Mouse (Mus musculus): ENCODE measurements around the gene Socs7.
A peak's percentile ranks its signal among the peaks of the same experiment; 100 is the strongest.

The Socs7 gene

GRCm38 (mm10) chr11:97394146-97394545 is 31.8 kb downstream of the Socs7 start:
- no peak for DNase-seq

- DNase-seq = no peak
Measured at GRCm38 (mm10) chr11:97398506-97398905, 36.2 kb downstream of the Socs7 start.

GRCm38 (mm10) chr11:97399958-97400710 is 37.8 kb downstream of the Socs7 start:
- peak; percentile 92 for DNase-seq

- peak; percentile 75 for DNase-seq
Measured at GRCm38 (mm10) chr11:97401082-97401481, 38.7 kb downstream of the Socs7 start.

GRCm38 (mm10) chr11:97401686-97402435 is 39.5 kb downstream of the Socs7 start:
- DNase-seq = no peak

- DNase-seq = peak; percentile 39
Measured at GRCm38 (mm10) chr11:97402746-97403145, 40.4 kb downstream of the Socs7 start.

- DNase-seq = no peak
Measured at GRCm38 (mm10) chr11:97403614-97404183, 41.3 kb downstream of the Socs7 start.

GRCm38 (mm10) chr11:97404184-97404760 is 41.9 kb downstream of the Socs7 start:
- peak; percentile 87 for DNase-seq

- peak; percentile 69 for DNase-seq
Measured at GRCm38 (mm10) chr11:97404761-97405190, 42.4 kb downstream of the Socs7 start.

- DNase-seq = peak; percentile 47
Measured at GRCm38 (mm10) chr11:97406094-97406951, 44.0 kb downstream of the Socs7 start.

- DNase-seq = no peak
Measured at GRCm38 (mm10) chr11:97407456-97407855, 45.1 kb downstream of the Socs7 start.

- DNase-seq = peak; percentile 88
Measured at GRCm38 (mm10) chr11:97408171-97408570, 45.8 kb downstream of the Socs7 start.

GRCm38 (mm10) chr11:97410958-97411357 is 48.6 kb downstream of the Socs7 start:
- DNase-seq = no peak

- DNase-seq = no peak
Measured at GRCm38 (mm10) chr11:97412117-97412516, 49.8 kb downstream of the Socs7 start.

- DNase-seq = no peak
Measured at GRCm38 (mm10) chr11:97412808-97413347, 50.5 kb downstream of the Socs7 start.

GRCm38 (mm10) chr11:97415330-97415711 is 53.0 kb downstream of the Socs7 start, which contains the start of gene Arhgap23:
Arhgap23 (plus strand) TSS chr11:97415533.
- DNase-seq = peak; percentile 85

- peak; percentile 64 for DNase-seq
Measured at GRCm38 (mm10) chr11:97415712-97416636, 53.6 kb downstream of the Socs7 start.

- DNase-seq = peak; percentile 43
Measured at GRCm38 (mm10) chr11:97416637-97417035, 54.3 kb downstream of the Socs7 start.

- DNase-seq = peak; percentile 44
Measured at GRCm38 (mm10) chr11:97418834-97419539, 56.6 kb downstream of the Socs7 start.

- DNase-seq = no peak
Measured at GRCm38 (mm10) chr11:97419540-97419900, 57.2 kb downstream of the Socs7 start.

Data from retina, postnatal 1 day (tissue).